Mouse (Mus musculus): ENCODE data around the gene Pnpla2. TPM values are rescaled to one million over a fixed set of nuclear protein-coding genes. Genes with fewer than 3 reads are reported as not detected.

Pnpla2 gene
- polyA plus RNA-seq, 1 experiment from 2014 or later: 26.3 TPM

- TF ChIP-seq CTCF (IDR thresholded peaks at IDR 0.05; ENCODE audit: low read depth): no peak
- Histone ChIP-seq H3K4me1 (ENCODE audit: insufficient read depth) (no peaks in the 10 kb centered on the region), H3K36me3 (ENCODE audit: insufficient read depth) (peaks cover 17% of the 10 kb centered on the region), H3K27me3 (ENCODE audit: insufficient read depth, low read length) (no peaks in the 10 kb centered on the region), H3K9me3 (ENCODE audit: low read depth, low read length) (no peaks in the 10 kb centered on the region), H3K4me3 (ENCODE audit: low read depth, low read length) (no peak overlapping the region), H3K9ac (no peak overlapping the region), H3K27ac (ENCODE audit: low read depth) (no peak overlapping the region), H3K4me2 (no peak overlapping the region)
- DNase-seq (no peak), ATAC-seq (ENCODE audit: insufficient read depth) (no peak)
- WGBS: 71% methylated on average over 12 of the region's 12 CpGs
Observed at GRCm38 (mm10) chr7:141426948-141427730, 27.9 kb upstream of the Pnpla2 start.

- H3K4me1 ChIP-seq (ENCODE audit: insufficient read depth): no peaks in the 10 kb centered on the region
- H3K4me2 ChIP-seq: no peak overlapping the region
- no peak overlapping the region for H3K27ac ChIP-seq (ENCODE audit: low read depth)
- WGBS: 46% methylated on average over 5 of the region's 5 CpGs
- H3K4me3 ChIP-seq (ENCODE audit: low read depth, low read length): no peak overlapping the region
- DNase-seq: no peak
- H3K9me3 ChIP-seq (ENCODE audit: low read depth, low read length): no peaks in the 10 kb centered on the region
- H3K9ac ChIP-seq: no peak overlapping the region
- no peak for TF ChIP-seq CTCF (IDR thresholded peaks at IDR 0.05; ENCODE audit: low read depth)
- peaks cover 32% of the 10 kb centered on the region for H3K36me3 ChIP-seq (ENCODE audit: insufficient read depth)
- no peak for ATAC-seq (ENCODE audit: insufficient read depth)
- no peaks in the 10 kb centered on the region for H3K27me3 ChIP-seq (ENCODE audit: insufficient read depth, low read length)
Observed at GRCm38 (mm10) chr7:141428701-141429100, 26.3 kb upstream of the Pnpla2 start.

- no peak within 1 kb of the TSS for H3K9ac ChIP-seq
- WGBS: 4% methylated on average over 19 of the region's 19 CpGs
- peaks cover 35% of the 10 kb centered on the region for H3K36me3 ChIP-seq (ENCODE audit: insufficient read depth)
- TF ChIP-seq CTCF (IDR thresholded peaks at IDR 0.05; ENCODE audit: low read depth): no peak
- no peak within 1 kb of the TSS for H3K4me3 ChIP-seq (ENCODE audit: low read depth, low read length)
- no peak within 1 kb of the TSS for H3K27ac ChIP-seq (ENCODE audit: low read depth)
- peak within 1 kb of the TSS; percentile 39; the same call in 1 of the 2 replicates for H3K4me2 ChIP-seq
- DNase-seq (peak; percentile 45), ATAC-seq (ENCODE audit: insufficient read depth) (peak; percentile 18; the same call in 1 of the 2 replicates)
- H3K9me3 ChIP-seq (ENCODE audit: low read depth, low read length): no peaks in the 10 kb centered on the region
- H3K27me3 ChIP-seq (ENCODE audit: insufficient read depth, low read length): no peaks in the 10 kb centered on the region
- peaks cover 3% of the 10 kb centered on the region; the same call in 1 of the 2 replicates for H3K4me1 ChIP-seq (ENCODE audit: insufficient read depth)
Observed at GRCm38 (mm10) chr7:141429310-141429709, 25.7 kb upstream of the Pnpla2 start, which contains the start of gene Cend1. Gene Cend1, minus strand, starts transcription at chr7:141429491.

GRCm38 (mm10) chr7:141429840-141430584 lies 25.0 kb upstream of the Pnpla2 start:
- TF ChIP-seq CTCF (IDR thresholded peaks at IDR 0.05; ENCODE audit: low read depth): no peak
- Histone ChIP-seq H3K27ac (ENCODE audit: low read depth) (no peak overlapping the region), H3K9me3 (ENCODE audit: low read depth, low read length) (no peaks in the 10 kb centered on the region), H3K27me3 (ENCODE audit: insufficient read depth, low read length) (no peaks in the 10 kb centered on the region), H3K36me3 (ENCODE audit: insufficient read depth) (peaks cover 35% of the 10 kb centered on the region), H3K4me2 (no peak overlapping the region), H3K4me1 (ENCODE audit: insufficient read depth) (peaks cover 9% of the 10 kb centered on the region; the same call in 1 of the 2 replicates), H3K9ac (no peak overlapping the region), H3K4me3 (ENCODE audit: low read depth, low read length) (no peak overlapping the region)
- DNase-seq (no peak), ATAC-seq (ENCODE audit: insufficient read depth) (no peak)
- WGBS: 59% methylated on average over 9 of the region's 9 CpGs

GRCm38 (mm10) chr7:141430585-141431240 lies 24.3 kb upstream of the Pnpla2 start:
- ATAC-seq (ENCODE audit: insufficient read depth) (no peak), DNase-seq (no peak)
- Histone ChIP-seq H3K36me3 (ENCODE audit: insufficient read depth) (peaks cover 35% of the 10 kb centered on the region), H3K9ac (no peak overlapping the region), H3K4me2 (no peak overlapping the region), H3K27me3 (ENCODE audit: insufficient read depth, low read length) (no peaks in the 10 kb centered on the region), H3K4me3 (ENCODE audit: low read depth, low read length) (no peak overlapping the region), H3K9me3 (ENCODE audit: low read depth, low read length) (no peaks in the 10 kb centered on the region), H3K27ac (ENCODE audit: low read depth) (no peak overlapping the region), H3K4me1 (ENCODE audit: insufficient read depth) (peaks cover 13% of the 10 kb centered on the region; the same call in 1 of the 2 replicates)
- no peak for TF ChIP-seq CTCF (IDR thresholded peaks at IDR 0.05; ENCODE audit: low read depth)
- WGBS: 93% methylated on average over 9 of the region's 9 CpGs

- Histone ChIP-seq H3K27ac (ENCODE audit: low read depth) (no peak overlapping the region), H3K4me3 (ENCODE audit: low read depth, low read length) (no peak overlapping the region), H3K36me3 (ENCODE audit: insufficient read depth) (peaks cover 35% of the 10 kb centered on the region), H3K4me2 (no peak overlapping the region), H3K4me1 (ENCODE audit: insufficient read depth) (peaks cover 15% of the 10 kb centered on the region; the same call in 1 of the 2 replicates), H3K9ac (no peak overlapping the region), H3K9me3 (ENCODE audit: low read depth, low read length) (no peaks in the 10 kb centered on the region), H3K27me3 (ENCODE audit: insufficient read depth, low read length) (no peaks in the 10 kb centered on the region)
- no peak for TF ChIP-seq CTCF (IDR thresholded peaks at IDR 0.05; ENCODE audit: low read depth)
- no peak for ATAC-seq (ENCODE audit: insufficient read depth)
- DNase-seq: no peak
- 88% methylated on average over 19 of the region's 19 CpGs for WGBS
Observed at GRCm38 (mm10) chr7:141431434-141432185, 23.4 kb upstream of the Pnpla2 start.

Data from lung, embryonic 14.5 days (tissue).